17 mouse cellular contexts compared by ENCODE assay signal in genomic region chr1:142688828-142689227, GRCm38 (mm10).
"Had no signal": no experiment of that assay in that cellular context is flagged by ENCODE, and none has a peak within 500 bp of the region (broad histone marks: within the 10 kb centered on the region; RNA-seq: fewer than 3 reads in every experiment).

No protein-coding gene starts in this region.

- DNase-seq: gastrocnemius, postnatal 14 days; gastrocnemius, postnatal 36 days; heart, adult 18-20 months; heart, postnatal 10 days; heart, postnatal 4 days; kidney, adult 18-20 months; kidney, adult 8-10 months; kidney, postnatal 10 days; kidney, postnatal 25 days; kidney, postnatal 4 days; layer of hippocampus, postnatal 36 days; left cerebral cortex, postnatal 4 days had no signal

- ATAC-seq: hindbrain, embryonic 16.5 days; inflammation-experienced regulatory T-cells, adult 6 months; intestine, embryonic 15.5 days; intestine, postnatal 0 days; liver, embryonic 12.5 days had no signal
